21 mouse cellular contexts compared by ENCODE assay signal in genomic region chr16:95579289-95579688, GRCm38 (mm10).
"Had no signal": no experiment of that assay in that cellular context is flagged by ENCODE, and none has a peak within 500 bp of the region (broad histone marks: within the 10 kb centered on the region; RNA-seq: fewer than 3 reads in every experiment).

No protein-coding gene starts in this region.

- H3K4me3 ChIP-seq: layer of hippocampus, adult 2 months; left cerebral cortex, adult 2 months; liver, embryonic 13.5 days; midbrain, embryonic 12.5 days; midbrain, embryonic 15.5 days; neural tube, embryonic 12.5 days; neural tube, embryonic 15.5 days; stomach, embryonic 15.5 days had no signal

- H3K27ac ChIP-seq: kidney, postnatal 0 days; layer of hippocampus, adult 2 months; left cerebral cortex, adult 2 months; liver, embryonic 13.5 days; macrophage; midbrain, embryonic 12.5 days; midbrain, embryonic 15.5 days; neural tube, embryonic 12.5 days; neural tube, embryonic 15.5 days; stomach, embryonic 15.5 days had no signal

- H3K4me2 ChIP-seq: liver, embryonic 13.5 days; lung, embryonic 14.5 days; midbrain, embryonic 12.5 days; midbrain, embryonic 15.5 days; neural tube, embryonic 12.5 days; neural tube, embryonic 15.5 days; stomach, embryonic 15.5 days had no signal

- H3K9ac ChIP-seq: liver, embryonic 13.5 days; lung, embryonic 14.5 days; midbrain, embryonic 12.5 days; midbrain, embryonic 15.5 days; neural tube, embryonic 12.5 days; neural tube, embryonic 15.5 days; stomach, embryonic 15.5 days had no signal

- H3K9me3 ChIP-seq: liver, embryonic 13.5 days; midbrain, embryonic 12.5 days; midbrain, embryonic 15.5 days; neural tube, embryonic 12.5 days; neural tube, embryonic 15.5 days; stomach, embryonic 15.5 days had no signal

- H3K4me1 ChIP-seq: liver, embryonic 13.5 days; midbrain, embryonic 12.5 days; midbrain, embryonic 15.5 days; neural tube, embryonic 12.5 days; stomach, embryonic 15.5 days had no signal

- H3K36me3 ChIP-seq: liver, embryonic 13.5 days; midbrain, embryonic 12.5 days; midbrain, embryonic 15.5 days; neural tube, embryonic 12.5 days; neural tube, embryonic 15.5 days; stomach, embryonic 15.5 days had no signal

- DNase-seq: kidney, adult 2 months; kidney, postnatal 25 days; layer of hippocampus, adult 9-11 months; liver, embryonic 13.5 days; lung, embryonic 14.5 days; right cerebral cortex, adult 18-20 months; right cerebral cortex, postnatal 14 days; right cerebral cortex, postnatal 4 days; spleen, adult 18-20 months; thymus, postnatal 36 days had no signal

- ATAC-seq: intestine, postnatal 0 days; lung, postnatal 0 days; midbrain, embryonic 15.5 days had no signal
